Mouse (Mus musculus) neutrophil, adult 59 days (primary cell): ENCODE results near the gene Defa2. TPM values are rescaled to one million over a fixed set of nuclear protein-coding genes. Genes with fewer than 3 reads are reported as not detected.

Source experiments
- total RNA-seq, 2 experiments: library from RNA; stranded (reverse); gene quantifications; 1 replicate in 1 of 2; 2 replicates in 1 of 2; pipeline ENCODE4 v1.2.4; 2023

Gene Defa2
- total RNA-seq: not detected

DNA sequence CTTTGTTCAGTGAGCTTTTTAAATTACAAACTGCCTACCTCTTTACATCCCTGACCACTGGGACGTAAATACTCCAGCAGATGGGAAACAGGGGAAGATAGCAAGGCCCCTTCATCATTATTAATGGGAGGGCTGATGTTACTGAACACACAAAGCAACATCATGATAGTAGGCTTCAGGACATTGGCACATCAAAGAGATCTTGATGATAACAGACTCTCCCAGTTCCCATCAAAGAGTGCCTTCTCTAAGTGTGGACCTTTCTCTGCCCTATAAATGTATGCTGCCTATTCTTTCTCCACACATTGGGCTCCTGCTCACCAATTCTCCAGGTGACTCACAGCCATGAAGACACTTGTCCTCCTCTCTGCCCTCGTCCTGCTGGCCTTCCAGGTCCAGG lies at the start of gene Defa2:
Defa2 (plus strand) TSS at position 301 of the 400 bp plus-strand sequence.

DNA sequence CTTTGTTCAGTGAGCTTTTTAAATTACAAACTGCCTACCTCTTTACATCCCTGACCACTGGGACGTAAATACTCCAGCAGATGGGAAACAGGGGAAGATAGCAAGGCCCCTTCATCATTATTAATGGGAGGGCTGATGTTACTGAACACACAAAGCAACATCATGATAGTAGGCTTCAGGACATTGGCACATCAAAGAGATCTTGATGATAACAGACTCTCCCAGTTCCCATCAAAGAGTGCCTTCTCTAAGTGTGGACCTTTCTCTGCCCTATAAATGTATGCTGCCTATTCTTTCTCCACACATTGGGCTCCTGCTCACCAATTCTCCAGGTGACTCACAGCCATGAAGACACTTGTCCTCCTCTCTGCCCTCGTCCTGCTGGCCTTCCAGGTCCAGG lies 13.2 kb downstream of the Defa2 start, which contains the start of gene Defa33:
Defa33 (plus strand) TSS at position 301 of the 400 bp plus-strand sequence.

DNA sequence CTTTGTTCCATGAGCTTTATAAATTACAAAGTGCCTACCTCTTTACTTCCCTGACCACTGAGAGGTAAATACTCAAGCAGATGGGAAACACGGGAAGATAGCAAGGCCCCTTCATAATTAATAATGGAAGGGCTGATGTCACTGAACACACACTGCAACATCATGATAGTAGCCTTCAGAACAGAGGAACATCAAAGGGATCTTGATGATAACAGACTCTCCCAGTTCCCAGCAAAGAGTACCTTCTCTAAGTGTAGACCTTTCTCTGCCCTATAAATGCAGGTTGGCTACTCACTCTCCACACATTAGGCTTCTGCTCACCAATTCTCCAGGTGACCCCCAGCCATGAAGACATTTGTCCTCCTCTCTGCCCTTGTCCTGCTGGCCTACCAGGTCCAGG lies 48.8 kb downstream of the Defa2 start, which contains the start of gene Defa36:
Defa36 (plus strand) TSS at position 301 of the 400 bp plus-strand sequence.

Other genes with a start within 250 kb of the Defa2 start
- not detected for gene Defa30, start 243.9 kb upstream of the Defa2 start, total RNA-seq
- gene Defa22, start 216.2 kb upstream of the Defa2 start, total RNA-seq: not detected
- not detected for gene Defa31, start 186.9 kb upstream of the Defa2 start, total RNA-seq
- gene Gm15293, start 177.0 kb upstream of the Defa2 start, total RNA-seq: not detected
- gene Gm15292, start 128.8 kb upstream of the Defa2 start, total RNA-seq: not detected
- gene Defa27, start 63.0 kb upstream of the Defa2 start, total RNA-seq: not detected
- not detected for gene Defa29, start 51.5 kb upstream of the Defa2 start, total RNA-seq
- not detected for gene Defa33, start 13.3 kb downstream of the Defa2 start, total RNA-seq
- not detected for gene Defa36, start 48.9 kb downstream of the Defa2 start, total RNA-seq
- not detected for gene Gm7849, start 78.0 kb downstream of the Defa2 start, total RNA-seq
- not detected for gene Defa20, start 130.7 kb downstream of the Defa2 start, total RNA-seq
- gene Defa32, start 150.5 kb downstream of the Defa2 start, total RNA-seq: not detected
- not detected for gene Defa37, start 186.9 kb downstream of the Defa2 start, total RNA-seq
- gene Defa28, start 204.5 kb downstream of the Defa2 start, total RNA-seq: not detected
- not detected for gene Gm7861, start 216.0 kb downstream of the Defa2 start, total RNA-seq
- not detected for gene Defa26, start 239.7 kb downstream of the Defa2 start, total RNA-seq